Mouse (Mus musculus) layer of hippocampus, postnatal 10 days (tissue): ENCODE data around the gene Zfp53. TPM values are rescaled to one million over a fixed set of nuclear protein-coding genes. Genes with fewer than 3 reads are reported as not detected.
A peak's percentile ranks its signal among the peaks of the same experiment; 100 is the strongest.
"Not testable (repeated sequence)": the region's sequence is repeated elsewhere in the genome, so short reads cannot be mapped to it uniquely, and the experiment has no call there.

Source experiments
- DNase-seq, 2 experiments: peaks; one replicate each; pipeline ENCODE4 v3.0.0; 2021; ENCODE audit warnings: low spot score in 2 of 2
- long read RNA-seq: library from polyadenylated mRNA; stranded (forward); transcript quantifications from one replicate; pipeline ENCODE4 v2.0.0, GENCODE M21; 2023
- total RNA-seq, 2 experiments: library from RNA; stranded (reverse); gene quantifications; 2 replicates each; pipeline ENCODE4 v1.2.3; 2021

The Zfp53 gene
- 1 to 10 TPM; 4.9 to 5.4 TPM for total RNA-seq
- long read RNA-seq, partial matches to known transcripts: 0 of 6 reads
- long read RNA-seq, other reads (novel, unspliced or antisense): 3 of 6 reads

GRCm38 (mm10) chr17:21488760-21489499 lies at the start of gene Zfp53:
Gene Zfp53 (plus strand): TSS chr17:21488998.
- DNase-seq: peak; percentile 77 to 79

GRCm38 (mm10) chr17:21449669-21450068 lies 39.1 kb upstream of the Zfp53 start:
- peak; percentile 69 to 78 for DNase-seq

- peak; percentile 81 to 84 for DNase-seq
Measured at GRCm38 (mm10) chr17:21450138-21450704, 38.6 kb upstream of the Zfp53 start, which contains the start of gene Zfp51. Gene Zfp51 (plus strand): TSS chr17:21450374.

- DNase-seq: no peak
Measured at GRCm38 (mm10) chr17:21463550-21463949, 25.2 kb upstream of the Zfp53 start.

- no peak for DNase-seq
Measured at GRCm38 (mm10) chr17:21472032-21472652, 16.7 kb upstream of the Zfp53 start.

- no peak for DNase-seq
Measured at GRCm38 (mm10) chr17:21472653-21473307, 16.0 kb upstream of the Zfp53 start.

- DNase-seq: no peak
Measured at GRCm38 (mm10) chr17:21473362-21474190, 15.2 kb upstream of the Zfp53 start.

GRCm38 (mm10) chr17:21474729-21475128 lies 14.1 kb upstream of the Zfp53 start:
- not testable (repeated sequence) for DNase-seq

- not testable (repeated sequence) for DNase-seq
Measured at GRCm38 (mm10) chr17:21475290-21475689, 13.5 kb upstream of the Zfp53 start.

GRCm38 (mm10) chr17:21476351-21476750 lies 12.4 kb upstream of the Zfp53 start:
- not testable (repeated sequence) for DNase-seq

GRCm38 (mm10) chr17:21478103-21478777 lies 10.6 kb upstream of the Zfp53 start:
- DNase-seq: not testable (repeated sequence)

GRCm38 (mm10) chr17:21489500-21490001 lies 753 bp downstream of the Zfp53 start:
- no peak for DNase-seq

- no peak for DNase-seq
Measured at GRCm38 (mm10) chr17:21501365-21501764, 12.6 kb downstream of the Zfp53 start.

- DNase-seq: no peak
Measured at GRCm38 (mm10) chr17:21504524-21504923, 15.7 kb downstream of the Zfp53 start.

- no peak for DNase-seq
Measured at GRCm38 (mm10) chr17:21506258-21506657, 17.5 kb downstream of the Zfp53 start.

- DNase-seq: no peak
Measured at GRCm38 (mm10) chr17:21509756-21510155, 21.0 kb downstream of the Zfp53 start.

- peak; percentile 70 to 75 for DNase-seq
Measured at GRCm38 (mm10) chr17:21515403-21516105, 26.8 kb downstream of the Zfp53 start.

- DNase-seq: peak; percentile 48 to 70
Measured at GRCm38 (mm10) chr17:21516201-21517129, 27.7 kb downstream of the Zfp53 start.
